Mouse (Mus musculus): ENCODE data around the gene C530008M17Rik.

DNA sequence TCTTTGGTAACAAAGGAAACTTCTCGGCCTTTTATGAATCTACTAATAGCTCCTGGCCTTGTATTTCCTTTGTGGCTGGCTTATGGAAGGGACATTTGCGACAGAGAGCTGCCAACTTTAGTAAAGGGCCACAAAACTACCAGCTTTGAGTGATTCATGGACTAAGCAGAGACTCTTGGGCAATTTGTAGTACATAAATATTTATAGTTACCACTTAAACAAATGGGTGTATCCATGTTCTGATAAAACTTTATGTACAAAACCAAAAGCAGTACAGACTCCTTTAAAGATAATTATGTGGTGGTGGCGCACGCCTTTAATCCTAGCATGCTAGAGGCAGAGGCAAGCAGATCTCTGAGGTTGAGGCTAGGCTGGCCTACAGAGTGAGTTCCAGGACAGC lies 133.6 kb downstream of the C530008M17Rik start:
- TF ChIP-seq GATA1 (IDR thresholded peaks at IDR 0.05; ENCODE audit: low read length) (no peak), TAL1 (IDR thresholded peaks at IDR 0.05; ENCODE audit: low read length) (no peak)
